Comparison of ENCODE assay signal across 8 mouse cellular contexts in genomic region chr7:3303276-3303781, GRCm38 (mm10). TPM values are rescaled to one million over a fixed set of nuclear protein-coding genes. Genes with fewer than 3 reads are reported as not detected.
DNase-seq lines count a peak whose midpoint lies in the region; ATAC-seq and TF ChIP-seq lines count a peak whose summit lies in the region.

No protein-coding gene starts in this region.

- H3K4me2 ChIP-seq in embryonic facial prominence, embryonic 14.5 days (ENCODE audit: low read depth, low read length): peak overlapping the region; percentile 67
- peak overlapping the region; percentile 72 for H3K4me2 ChIP-seq in hindbrain, embryonic 13.5 days
- peak overlapping the region; percentile 55 for H3K4me2 ChIP-seq in limb, embryonic 14.5 days (replicated peaks; ENCODE audit: low read depth, low read length, severe bottlenecking)
- H3K4me2 ChIP-seq in midbrain, embryonic 16.5 days (ENCODE audit: low read length): peak overlapping the region; percentile 74

- peaks cover 42% of the 10 kb centered on the region for H3K27me3 ChIP-seq in embryonic facial prominence, embryonic 14.5 days (replicated peaks; ENCODE audit: control insufficient read depth, insufficient read depth, low read length)
- peaks cover 60% of the 10 kb centered on the region for H3K27me3 ChIP-seq in hindbrain, embryonic 13.5 days
- H3K27me3 ChIP-seq in limb, embryonic 14.5 days (ENCODE audit: control insufficient read depth, insufficient read depth, low read length): peaks cover 37% of the 10 kb centered on the region
- H3K27me3 ChIP-seq in midbrain, embryonic 16.5 days (ENCODE audit: control insufficient read depth, insufficient read depth, low read depth, low read length): peaks cover 12% of the 10 kb centered on the region; the same call in 1 of the 2 replicates

- no peaks in the 10 kb centered on the region for H3K9me3 ChIP-seq in embryonic facial prominence, embryonic 14.5 days (ENCODE audit: control insufficient read depth, low read length)
- no peaks in the 10 kb centered on the region for H3K9me3 ChIP-seq in hindbrain, embryonic 13.5 days
- H3K9me3 ChIP-seq in limb, embryonic 14.5 days (ENCODE audit: control insufficient read depth, low read length): no peaks in the 10 kb centered on the region
- H3K9me3 ChIP-seq in midbrain, embryonic 16.5 days (replicated peaks; ENCODE audit: control insufficient read depth, low read length, poor library complexity, severe bottlenecking): no peaks in the 10 kb centered on the region

- 0 out of 2 replicates have a peak, but pooled peaks cover 4% of the 10 kb centered on the region for H3K4me1 ChIP-seq in embryonic facial prominence, embryonic 14.5 days (ENCODE audit: control insufficient read depth, insufficient read depth, low read length)
- peaks cover 37% of the 10 kb centered on the region for H3K4me1 ChIP-seq in hindbrain, embryonic 13.5 days (replicated peaks)
- H3K4me1 ChIP-seq in limb, embryonic 14.5 days (ENCODE audit: control insufficient read depth, insufficient read depth, low read length): peaks cover 13% of the 10 kb centered on the region
- H3K4me1 ChIP-seq in midbrain, embryonic 16.5 days (ENCODE audit: control insufficient read depth, insufficient read depth, low read length): peaks cover 18% of the 10 kb centered on the region

- peaks cover 12% of the 10 kb centered on the region for H3K36me3 ChIP-seq in embryonic facial prominence, embryonic 14.5 days (ENCODE audit: control insufficient read depth, insufficient read depth, low read length)
- peaks cover 11% of the 10 kb centered on the region for H3K36me3 ChIP-seq in hindbrain, embryonic 13.5 days
- H3K36me3 ChIP-seq in limb, embryonic 14.5 days (ENCODE audit: control insufficient read depth, insufficient read depth, low read length): peaks cover 18% of the 10 kb centered on the region
- H3K36me3 ChIP-seq in midbrain, embryonic 16.5 days (ENCODE audit: control insufficient read depth, insufficient read depth, low read length): no peaks in the 10 kb centered on the region

- peak overlapping the region; percentile 39; the same call in 1 of the 2 replicates for H3K9ac ChIP-seq in embryonic facial prominence, embryonic 14.5 days (ENCODE audit: low read depth, low read length)
- peak overlapping the region; percentile 68 for H3K9ac ChIP-seq in hindbrain, embryonic 13.5 days
- peak overlapping the region; percentile 25; the same call in 1 of the 2 replicates for H3K9ac ChIP-seq in limb, embryonic 14.5 days (ENCODE audit: low read depth, low read length, severe bottlenecking)
- H3K9ac ChIP-seq in midbrain, embryonic 16.5 days (ENCODE audit: low read depth, low read length): peak overlapping the region; percentile 55

- no peak overlapping the region for H3K27ac ChIP-seq in embryonic facial prominence, embryonic 14.5 days (replicated peaks; ENCODE audit: low read depth, low read length)
- H3K27ac ChIP-seq in hindbrain, embryonic 13.5 days: no peak overlapping the region
- no peak overlapping the region for H3K27ac ChIP-seq in limb, embryonic 14.5 days (replicated peaks; ENCODE audit: low read depth, low read length)
- no peak overlapping the region for H3K27ac ChIP-seq in midbrain, embryonic 16.5 days (ENCODE audit: low read length)

- ATAC-seq in embryonic facial prominence, embryonic 14.5 days (ENCODE audit: low read depth): peak; percentile 64
- peak; percentile 67 for ATAC-seq in hindbrain, embryonic 13.5 days (ENCODE audit: low FRiP score)
- peak; percentile 21; the same call in 1 of the 2 replicates for ATAC-seq in limb, embryonic 14.5 days (ENCODE audit: low FRiP score, low read depth)
- peak; percentile 78 for ATAC-seq in midbrain, embryonic 16.5 days

- H3K4me3 ChIP-seq in embryonic facial prominence, embryonic 14.5 days (ENCODE audit: low read depth, low read length): peak overlapping the region; percentile 31
- H3K4me3 ChIP-seq in hindbrain, embryonic 13.5 days: peak overlapping the region; percentile 44
- H3K4me3 ChIP-seq in limb, embryonic 14.5 days (replicated peaks; ENCODE audit: low read length): peak overlapping the region; percentile 31
- peak overlapping the region; percentile 47 for H3K4me3 ChIP-seq in midbrain, embryonic 16.5 days (ENCODE audit: low read depth, low read length)

- peak; percentile 26 to 29 for DNase-seq in heart, adult 18-20 months
- DNase-seq in heart, adult 9 months (ENCODE audit: low spot score in 2 of 2): no peak
- peak; percentile 17 for DNase-seq in T-cell, adult 2 months (ENCODE audit: low spot score)
- DNase-seq in embryonic facial prominence, embryonic 14.5 days (ENCODE audit: low spot score): peak; percentile 49
- peak; percentile 47 for DNase-seq in limb, embryonic 14.5 days (ENCODE audit: low spot score)
- peak; percentile 64 for DNase-seq in yolk sac, embryonic 10.5 days (ENCODE audit: low spot score)

- TF ChIP-seq POLR2A in limb, embryonic 14.5 days (IDR thresholded peaks at IDR 0.05; ENCODE audit: borderline replicate concordance, extremely low read depth, insufficient read depth, insufficient read length): no peak

- 2% methylated on average over 14 of the region's 29 CpGs for WGBS in embryonic facial prominence, embryonic 14.5 days
- under 1% methylated on average over 27 of the region's 29 CpGs for WGBS in hindbrain, embryonic 13.5 days
- WGBS in limb, embryonic 14.5 days: under 1% methylated on average over 18 of the region's 29 CpGs
- WGBS in midbrain, embryonic 16.5 days: under 1% methylated on average over 22 of the region's 29 CpGs

RNA-seq across cellular contexts. Expression of gene Prkcg, which starts 14.3 kb away (rescaled TPM):
- 1 to 10 TPM in 1 of 2 experiments, under 1 TPM in 1; 0.85 to 1.2 TPM for total RNA-seq in heart, adult 18-20 months (2021)
- polyA plus RNA-seq in embryonic facial prominence, embryonic 14.5 days (2014; fragmentation: Nextera tagmentation; extraction: Ambion mirVana): 0.10 and 0.15 TPM in 2 replicates
- polyA plus RNA-seq in hindbrain, embryonic 13.5 days (2015; fragmentation: Nextera tagmentation; extraction: Ambion mirVana): 0.81 and 0.83 TPM in 2 replicates
- polyA plus RNA-seq in limb, embryonic 14.5 days (2012; rRNA removed): 1.6 and 1.7 TPM in 2 replicates
- polyA plus RNA-seq in limb, embryonic 14.5 days (2014; fragmentation: Nextera tagmentation; extraction: Ambion mirVana): 0.17 and 0.35 TPM in 2 replicates
- polyA plus RNA-seq in midbrain, embryonic 16.5 days (2015; fragmentation: Nextera tagmentation; extraction: Ambion mirVana): 3.3 and 3.8 TPM in 2 replicates

RNA-seq across cellular contexts. Expression of gene Myadm, which starts 14.4 kb away (rescaled TPM):
- 100 to 1,000 TPM; 109 to 122 TPM for total RNA-seq in heart, adult 18-20 months (2021)
- 149 and 178 TPM in 2 replicates for polyA plus RNA-seq in embryonic facial prominence, embryonic 14.5 days (2014; fragmentation: Nextera tagmentation; extraction: Ambion mirVana)
- polyA plus RNA-seq in hindbrain, embryonic 13.5 days (2015; fragmentation: Nextera tagmentation; extraction: Ambion mirVana): 29.0 and 29.8 TPM in 2 replicates
- 209 and 348 TPM in 2 replicates for polyA plus RNA-seq in limb, embryonic 14.5 days (2012; rRNA removed)
- 126 and 141 TPM in 2 replicates for polyA plus RNA-seq in limb, embryonic 14.5 days (2014; fragmentation: Nextera tagmentation; extraction: Ambion mirVana)
- polyA plus RNA-seq in midbrain, embryonic 16.5 days (2015; fragmentation: Nextera tagmentation; extraction: Ambion mirVana): 32.7 and 36.4 TPM in 2 replicates

RNA-seq across cellular contexts. Expression of gene Cacng7, which starts 29.4 kb away (rescaled TPM):
- total RNA-seq in heart, adult 18-20 months (2021): 1 to 10 TPM; 3.7 to 4.6 TPM
- 1.7 and 3.1 TPM in 2 replicates for polyA plus RNA-seq in embryonic facial prominence, embryonic 14.5 days (2014; fragmentation: Nextera tagmentation; extraction: Ambion mirVana)
- 4.3 and 4.7 TPM in 2 replicates for polyA plus RNA-seq in hindbrain, embryonic 13.5 days (2015; fragmentation: Nextera tagmentation; extraction: Ambion mirVana)
- 129 and 207 TPM in 2 replicates for polyA plus RNA-seq in limb, embryonic 14.5 days (2012; rRNA removed)
- polyA plus RNA-seq in limb, embryonic 14.5 days (2014; fragmentation: Nextera tagmentation; extraction: Ambion mirVana): 2.5 and 3.9 TPM in 2 replicates
- polyA plus RNA-seq in midbrain, embryonic 16.5 days (2015; fragmentation: Nextera tagmentation; extraction: Ambion mirVana): 2.6 and 3.0 TPM in 2 replicates

RNA-seq across cellular contexts. Expression of gene Nlrp12, which starts 53.8 kb away (rescaled TPM):
- not detected for total RNA-seq in heart, adult 18-20 months (2021)
- polyA plus RNA-seq in embryonic facial prominence, embryonic 14.5 days (2014; fragmentation: Nextera tagmentation; extraction: Ambion mirVana): 0.03 TPM in 1 of 2 replicates, not detected in the other
- polyA plus RNA-seq in hindbrain, embryonic 13.5 days (2015; fragmentation: Nextera tagmentation; extraction: Ambion mirVana): 0.05 TPM in 1 of 2 replicates, not detected in the other
- polyA plus RNA-seq in limb, embryonic 14.5 days (2012; rRNA removed): not detected in 2 replicates
- polyA plus RNA-seq in limb, embryonic 14.5 days (2014; fragmentation: Nextera tagmentation; extraction: Ambion mirVana): not detected in 2 replicates
- polyA plus RNA-seq in midbrain, embryonic 16.5 days (2015; fragmentation: Nextera tagmentation; extraction: Ambion mirVana): 0.10 TPM in 1 of 2 replicates, not detected in the other

Comparison
In these comparisons a context has a peak if more than half of its experiments do, and no peak if none do; other contexts are left out.
1. DNase-seq: peak in heart, adult 18-20 months (2 of 2), T-cell, adult 2 months (single experiment), embryonic facial prominence, embryonic 14.5 days (single experiment), limb, embryonic 14.5 days (single experiment) and yolk sac, embryonic 10.5 days (single experiment); none in heart, adult 9 months (0 of 2).
2. ATAC-seq: peak in every context shown above with its lines; median percentile 78 in midbrain, embryonic 16.5 days; 67 in hindbrain, embryonic 13.5 days; 64 in embryonic facial prominence, embryonic 14.5 days; 21 in limb, embryonic 14.5 days.
3. Peak in every context shown above with its lines, with median percentiles within 50 percentile points of each other: H3K4me2 ChIP-seq, H3K4me3 ChIP-seq and H3K9ac ChIP-seq.